Mouse (Mus musculus): Measurements from ENCODE around the gene 4933415A04Rik. TPM values are rescaled to one million over a fixed set of nuclear protein-coding genes. Genes with fewer than 3 reads are reported as not detected.

The 4933415A04Rik gene
- polyA plus RNA-seq (2012) = not detected in 2 replicates

GRCm38 (mm10) chr11:43586324-43587090 is at the start of gene 4933415A04Rik:
4933415A04Rik (plus strand) TSS chr11:43587040.
- Histone ChIP-seq H3K36me3 (ENCODE audit: control insufficient read depth) (no peaks in the 10 kb centered on the region; the same call in 1 of the 2 replicates), H3K9me3 (ENCODE audit: control insufficient read depth, low read length) (no peaks in the 10 kb centered on the region), H3K4me3 (replicated peaks) (no peak within 1 kb of the TSS), H3K27me3 (ENCODE audit: control insufficient read depth) (no peaks in the 10 kb centered on the region), H3K4me1 (ENCODE audit: control insufficient read depth) (no peaks in the 10 kb centered on the region)
- no peak for TF ChIP-seq TAL1 (IDR thresholded peaks at IDR 0.05; ENCODE audit: low read length)
- TF ChIP-seq GATA1 (IDR thresholded peaks at IDR 0.05; ENCODE audit: low read length) = no peak

GRCm38 (mm10) chr11:43537074-43537473 is 49.8 kb upstream of the 4933415A04Rik start:
- no peak overlapping the region for H3K4me3 ChIP-seq (replicated peaks)

GRCm38 (mm10) chr11:43539863-43540262 is 47.0 kb upstream of the 4933415A04Rik start:
- Histone ChIP-seq H3K36me3 (ENCODE audit: control insufficient read depth) (no peaks in the 10 kb centered on the region), H3K27me3 (ENCODE audit: control insufficient read depth) (0 out of 2 replicates have a peak, but pooled peaks cover 2% of the 10 kb centered on the region), H3K9me3 (ENCODE audit: control insufficient read depth, low read length) (no peaks in the 10 kb centered on the region), H3K4me1 (ENCODE audit: control insufficient read depth) (no peaks in the 10 kb centered on the region), H3K4me3 (replicated peaks) (no peak overlapping the region)
- no peak for TF ChIP-seq TAL1 (IDR thresholded peaks at IDR 0.05; ENCODE audit: low read length)
- TF ChIP-seq GATA1 (IDR thresholded peaks at IDR 0.05; ENCODE audit: low read length) = no peak

More at GRCm38 (mm10) chr11:43537074-43537473, 49.8 kb upstream of the 4933415A04Rik start:
- no peaks in the 10 kb centered on the region for H3K36me3 ChIP-seq (ENCODE audit: control insufficient read depth)
- no peaks in the 10 kb centered on the region for H3K4me1 ChIP-seq (ENCODE audit: control insufficient read depth)
- H3K27me3 ChIP-seq (ENCODE audit: control insufficient read depth) = no peaks in the 10 kb centered on the region
- H3K9me3 ChIP-seq (ENCODE audit: control insufficient read depth, low read length) = no peaks in the 10 kb centered on the region
- TF ChIP-seq GATA1 (IDR thresholded peaks at IDR 0.05; ENCODE audit: low read length) = no peak
- no peak for TF ChIP-seq TAL1 (IDR thresholded peaks at IDR 0.05; ENCODE audit: low read length)

GRCm38 (mm10) chr11:43543711-43544466 is 43.0 kb upstream of the 4933415A04Rik start:
- H3K4me3 ChIP-seq (replicated peaks) = no peak overlapping the region

GRCm38 (mm10) chr11:43544819-43545218 is 42.0 kb upstream of the 4933415A04Rik start:
- H3K9me3 ChIP-seq (ENCODE audit: control insufficient read depth, low read length) = no peaks in the 10 kb centered on the region
- no peak for TF ChIP-seq TAL1 (IDR thresholded peaks at IDR 0.05; ENCODE audit: low read length)
- TF ChIP-seq GATA1 (IDR thresholded peaks at IDR 0.05; ENCODE audit: low read length) = no peak
- H3K27me3 ChIP-seq (ENCODE audit: control insufficient read depth) = 0 out of 2 replicates have a peak, but pooled peaks cover 2% of the 10 kb centered on the region
- H3K36me3 ChIP-seq (ENCODE audit: control insufficient read depth) = no peaks in the 10 kb centered on the region
- no peaks in the 10 kb centered on the region for H3K4me1 ChIP-seq (ENCODE audit: control insufficient read depth)
- no peak overlapping the region for H3K4me3 ChIP-seq (replicated peaks)

More at GRCm38 (mm10) chr11:43543711-43544466, 43.0 kb upstream of the 4933415A04Rik start:
- Histone ChIP-seq H3K4me1 (ENCODE audit: control insufficient read depth) (no peaks in the 10 kb centered on the region), H3K9me3 (ENCODE audit: control insufficient read depth, low read length) (no peaks in the 10 kb centered on the region), H3K36me3 (ENCODE audit: control insufficient read depth) (no peaks in the 10 kb centered on the region), H3K27me3 (ENCODE audit: control insufficient read depth) (0 out of 2 replicates have a peak, but pooled peaks cover 2% of the 10 kb centered on the region)
- TF ChIP-seq TAL1 (IDR thresholded peaks at IDR 0.05; ENCODE audit: low read length) (no peak), GATA1 (IDR thresholded peaks at IDR 0.05; ENCODE audit: low read length) (no peak)

GRCm38 (mm10) chr11:43545873-43546475 is 40.9 kb upstream of the 4933415A04Rik start:
- no peaks in the 10 kb centered on the region for H3K36me3 ChIP-seq (ENCODE audit: control insufficient read depth)
- H3K4me1 ChIP-seq (ENCODE audit: control insufficient read depth) = no peaks in the 10 kb centered on the region
- H3K27me3 ChIP-seq (ENCODE audit: control insufficient read depth) = 0 out of 2 replicates have a peak, but pooled peaks cover 2% of the 10 kb centered on the region
- no peak for TF ChIP-seq GATA1 (IDR thresholded peaks at IDR 0.05; ENCODE audit: low read length)
- TF ChIP-seq TAL1 (IDR thresholded peaks at IDR 0.05; ENCODE audit: low read length) = no peak
- no peak overlapping the region for H3K4me3 ChIP-seq (replicated peaks)
- H3K9me3 ChIP-seq (ENCODE audit: control insufficient read depth, low read length) = no peaks in the 10 kb centered on the region

GRCm38 (mm10) chr11:43546678-43547077 is 40.2 kb upstream of the 4933415A04Rik start:
- no peaks in the 10 kb centered on the region for H3K9me3 ChIP-seq (ENCODE audit: control insufficient read depth, low read length)
- H3K27me3 ChIP-seq (ENCODE audit: control insufficient read depth) = 0 out of 2 replicates have a peak, but pooled peaks cover 2% of the 10 kb centered on the region
- H3K4me1 ChIP-seq (ENCODE audit: control insufficient read depth) = no peaks in the 10 kb centered on the region
- TF ChIP-seq TAL1 (IDR thresholded peaks at IDR 0.05; ENCODE audit: low read length) (no peak), GATA1 (IDR thresholded peaks at IDR 0.05; ENCODE audit: low read length) (no peak)
- no peak overlapping the region for H3K4me3 ChIP-seq (replicated peaks)
- H3K36me3 ChIP-seq (ENCODE audit: control insufficient read depth) = no peaks in the 10 kb centered on the region

GRCm38 (mm10) chr11:43548148-43548547 is 38.7 kb upstream of the 4933415A04Rik start:
- H3K9me3 ChIP-seq (ENCODE audit: control insufficient read depth, low read length) = no peaks in the 10 kb centered on the region
- no peaks in the 10 kb centered on the region for H3K36me3 ChIP-seq (ENCODE audit: control insufficient read depth)
- TF ChIP-seq TAL1 (IDR thresholded peaks at IDR 0.05; ENCODE audit: low read length) (no peak), GATA1 (IDR thresholded peaks at IDR 0.05; ENCODE audit: low read length) (no peak)
- H3K4me3 ChIP-seq (replicated peaks) = no peak overlapping the region
- 0 out of 2 replicates have a peak, but pooled peaks cover 2% of the 10 kb centered on the region for H3K27me3 ChIP-seq (ENCODE audit: control insufficient read depth)
- no peaks in the 10 kb centered on the region for H3K4me1 ChIP-seq (ENCODE audit: control insufficient read depth)

Measured in erythroblast, embryonic 14.5 days (primary cell).